Mouse (Mus musculus) neural tube, embryonic 15.5 days (tissue): ENCODE measurements around the gene Sestd1. TPM values are rescaled to one million over a fixed set of nuclear protein-coding genes. Genes with fewer than 3 reads are reported as not detected.

Source experiments
- ATAC-seq: fragments of 200-750 bp; cut with Nextera tagmentation; 2 replicates; pipeline ENCODE4 v1.8.0; 2017; ENCODE audit warnings: mild to moderate bottlenecking, moderate TSS enrichment, moderate library complexity; ENCODE audit not compliant: low FRiP score
- H3K27ac ChIP-seq: fragments of 300-500 bp; sonication (generic); replicated peaks from 2 replicates; pipeline ENCODE4 v1.5.1; 2015; ENCODE audit warnings: mild to moderate bottlenecking, inconsistent platforms
- H3K27me3 ChIP-seq: fragments of 300-500 bp; sonication (generic); replicated peaks from 2 replicates; pipeline ENCODE4 v1.6.1; 2015; ENCODE audit warnings: inconsistent platforms
- H3K36me3 ChIP-seq: fragments of 300-500 bp; sonication (generic); 2 replicates; pipeline ENCODE4 v1.6.1; 2015; ENCODE audit warnings: inconsistent platforms
- H3K4me1 ChIP-seq: fragments of 300-500 bp; sonication (generic); 2 replicates; pipeline ENCODE4 v1.6.1; 2015; ENCODE audit warnings: inconsistent platforms
- H3K4me2 ChIP-seq: fragments of 300-500 bp; sonication (generic); 2 replicates; pipeline ENCODE4 v1.6.1; 2015; ENCODE audit warnings: inconsistent platforms, mild to moderate bottlenecking, moderate library complexity
- H3K4me3 ChIP-seq: fragments of 300-500 bp; sonication (generic); replicated peaks from 2 replicates; pipeline ENCODE4 v1.5.1; 2015; ENCODE audit warnings: mild to moderate bottlenecking, inconsistent platforms
- H3K9ac ChIP-seq: fragments of 300-500 bp; sonication (generic); replicated peaks from 2 replicates; pipeline ENCODE4 v1.6.1; 2015; ENCODE audit warnings: mild to moderate bottlenecking, inconsistent platforms
- H3K9me3 ChIP-seq: fragments of 300-500 bp; sonication (generic); replicated peaks from 2 replicates; pipeline ENCODE4 v1.6.1; 2016; ENCODE audit warnings: inconsistent platforms
- WGBS: fragments of 180-500 bp; shearing (Covaris S2); methylation state at CpG from one replicate; pipeline ENCODE4 v1.1.7; 2015; ENCODE audit warnings: mixed read lengths; 5-methylcytosine and 5-hydroxymethylcytosine counted together
- polyA plus RNA-seq: library from polyadenylated mRNA; unstranded; fragments of >200 nt; fragmentation: Nextera tagmentation; extraction: Ambion mirVana; gene quantifications from 2 replicates; pipeline ENCODE4 v1.2.1, GENCODE M21; 2015

Gene Sestd1
- polyA plus RNA-seq, 1 experiment from 2014 or later: 26.3 TPM

DNA sequence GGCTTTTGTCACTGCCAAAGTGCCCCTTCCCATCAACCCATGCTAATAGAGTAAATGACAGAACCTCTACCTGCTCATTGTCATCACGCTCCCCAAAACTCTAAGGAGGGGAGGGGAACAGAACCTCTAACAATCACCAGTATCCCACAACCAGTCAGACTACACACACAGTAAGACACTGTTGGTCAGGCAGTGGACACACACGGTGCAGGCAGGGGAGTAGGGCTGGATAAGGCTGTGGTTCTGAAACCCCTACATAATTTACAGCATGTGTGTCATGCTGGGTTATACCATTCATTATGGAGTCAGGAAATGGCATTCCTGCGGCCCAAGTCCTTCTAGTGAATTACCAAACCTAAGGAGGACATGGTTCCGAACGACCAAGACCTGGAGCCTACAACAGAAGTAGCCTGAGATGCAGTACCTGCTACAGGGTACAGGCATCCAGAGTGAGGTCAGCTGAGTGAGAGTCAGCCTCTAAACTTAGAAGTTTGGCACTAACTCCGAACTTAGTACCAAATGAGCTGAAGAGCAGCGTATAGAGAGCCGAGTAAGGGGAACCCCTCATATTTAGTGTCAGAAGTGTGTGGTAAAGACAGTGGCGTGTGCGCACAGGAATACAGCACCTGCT is 33.1 kb downstream of the Sestd1 start:
- no peaks in the 10 kb centered on the region for H3K9me3 ChIP-seq
- no peak overlapping the region for H3K4me2 ChIP-seq
- H3K9ac ChIP-seq: no peak overlapping the region
- WGBS: 81% methylated on average over 10 of the region's 10 CpGs
- no peaks in the 10 kb centered on the region for H3K27me3 ChIP-seq
- ATAC-seq: no peak
- H3K36me3 ChIP-seq: peaks cover 4% of the 10 kb centered on the region; the same call in 1 of the 2 replicates
- H3K4me1 ChIP-seq: peaks cover 25% of the 10 kb centered on the region
- H3K4me3 ChIP-seq: no peak overlapping the region
- no peak overlapping the region for H3K27ac ChIP-seq

- Histone ChIP-seq H3K4me1 (peaks cover 25% of the 10 kb centered on the region), H3K27ac (no peak overlapping the region), H3K9ac (no peak overlapping the region), H3K4me2 (no peak overlapping the region), H3K9me3 (no peaks in the 10 kb centered on the region), H3K27me3 (no peaks in the 10 kb centered on the region), H3K36me3 (peaks cover 9% of the 10 kb centered on the region), H3K4me3 (no peak overlapping the region)
- no peak for ATAC-seq
- WGBS: 39% methylated on average over 3 of the region's 3 CpGs
Measured at GRCm38 (mm10) chr2:77245806-77246205, 34.6 kb downstream of the Sestd1 start.

DNA sequence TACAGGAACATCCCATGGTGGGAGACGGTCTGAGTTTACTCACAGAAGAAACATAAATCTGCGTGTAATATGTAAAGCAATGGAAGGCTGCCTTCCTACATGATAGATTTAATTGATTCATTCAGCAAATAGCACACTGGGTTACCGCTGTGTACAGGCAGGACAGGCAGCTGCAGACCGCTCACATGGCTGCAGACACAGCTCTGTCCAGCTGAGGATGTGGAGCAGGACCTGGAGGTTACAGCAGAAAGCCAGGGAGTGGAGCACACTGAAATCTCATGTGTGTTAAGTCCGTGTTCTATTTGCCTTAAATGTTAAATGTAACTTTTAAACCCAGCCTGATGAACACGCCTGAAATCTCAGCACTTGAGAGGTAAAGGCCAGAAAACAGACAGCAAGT is 38.1 kb downstream of the Sestd1 start:
- no peak overlapping the region for H3K4me2 ChIP-seq
- peaks cover 22% of the 10 kb centered on the region for H3K36me3 ChIP-seq
- ATAC-seq: no peak
- no peak overlapping the region for H3K9ac ChIP-seq
- H3K9me3 ChIP-seq: no peaks in the 10 kb centered on the region
- WGBS: 81% methylated on average over 6 of the region's 6 CpGs
- H3K27me3 ChIP-seq: no peaks in the 10 kb centered on the region
- H3K4me1 ChIP-seq: peaks cover 11% of the 10 kb centered on the region
- H3K27ac ChIP-seq: no peak overlapping the region
- H3K4me3 ChIP-seq: no peak overlapping the region

DNA sequence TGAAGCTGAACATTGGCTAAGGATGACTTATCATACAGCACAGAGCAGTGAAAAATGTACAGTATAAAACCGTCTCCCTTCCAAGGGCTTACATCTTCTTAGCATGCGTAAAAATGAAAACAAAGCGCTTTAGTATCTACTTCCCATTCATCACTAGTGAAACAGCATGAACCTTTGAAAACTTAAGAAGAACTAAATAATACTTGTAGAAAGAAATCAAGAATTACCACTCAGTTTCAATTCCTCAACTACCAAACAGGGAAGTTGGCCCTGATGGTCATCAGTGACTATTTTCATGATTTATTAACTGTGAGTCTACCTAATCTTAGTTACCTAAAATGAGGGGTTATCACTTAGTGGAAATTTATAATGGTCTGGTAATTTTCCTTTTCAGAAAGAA is 41.8 kb downstream of the Sestd1 start:
- H3K4me2 ChIP-seq: no peak overlapping the region
- ATAC-seq: no peak
- H3K9me3 ChIP-seq: no peaks in the 10 kb centered on the region
- H3K9ac ChIP-seq: no peak overlapping the region
- H3K4me1 ChIP-seq: no peaks in the 10 kb centered on the region
- peaks cover 33% of the 10 kb centered on the region for H3K36me3 ChIP-seq
- H3K27me3 ChIP-seq: no peaks in the 10 kb centered on the region
- 96% methylated on average over 3 of the region's 3 CpGs for WGBS
- H3K4me3 ChIP-seq: no peak overlapping the region
- H3K27ac ChIP-seq: no peak overlapping the region

DNA sequence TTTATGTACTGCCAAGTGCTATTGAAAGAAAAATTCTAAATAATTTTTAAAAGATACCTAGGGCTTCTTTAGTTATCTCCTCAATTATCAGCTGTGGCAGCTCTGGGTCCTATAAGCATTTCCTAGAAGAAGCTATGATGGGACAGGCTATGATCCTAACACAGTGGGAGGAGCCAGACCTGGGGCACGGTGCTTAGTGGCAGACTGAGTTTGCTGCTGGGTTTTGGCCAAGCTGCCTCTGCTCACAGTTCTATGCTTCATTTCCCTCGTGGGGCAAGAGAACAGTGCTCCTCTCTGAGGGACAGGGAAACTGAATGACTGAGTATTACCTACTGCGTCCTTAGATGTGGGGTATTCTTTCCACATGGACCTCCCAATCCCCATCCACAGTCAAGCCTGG is 42.3 kb downstream of the Sestd1 start:
- no peak overlapping the region for H3K4me3 ChIP-seq
- H3K4me2 ChIP-seq: no peak overlapping the region
- H3K27ac ChIP-seq: no peak overlapping the region
- no peaks in the 10 kb centered on the region for H3K4me1 ChIP-seq
- peaks cover 36% of the 10 kb centered on the region for H3K36me3 ChIP-seq
- 61% methylated on average over 3 of the region's 3 CpGs for WGBS
- H3K9me3 ChIP-seq: no peaks in the 10 kb centered on the region
- no peak overlapping the region for H3K9ac ChIP-seq
- H3K27me3 ChIP-seq: no peaks in the 10 kb centered on the region
- ATAC-seq: no peak

- Histone ChIP-seq H3K9me3 (no peaks in the 10 kb centered on the region), H3K4me3 (no peak overlapping the region), H3K9ac (no peak overlapping the region), H3K36me3 (peaks cover 48% of the 10 kb centered on the region), H3K4me2 (no peak overlapping the region), H3K27ac (no peak overlapping the region), H3K4me1 (no peaks in the 10 kb centered on the region), H3K27me3 (no peaks in the 10 kb centered on the region)
- 82% methylated on average over 4 of the region's 4 CpGs for WGBS
- ATAC-seq: no peak
Measured at GRCm38 (mm10) chr2:77236860-77237259, 43.5 kb downstream of the Sestd1 start.

DNA sequence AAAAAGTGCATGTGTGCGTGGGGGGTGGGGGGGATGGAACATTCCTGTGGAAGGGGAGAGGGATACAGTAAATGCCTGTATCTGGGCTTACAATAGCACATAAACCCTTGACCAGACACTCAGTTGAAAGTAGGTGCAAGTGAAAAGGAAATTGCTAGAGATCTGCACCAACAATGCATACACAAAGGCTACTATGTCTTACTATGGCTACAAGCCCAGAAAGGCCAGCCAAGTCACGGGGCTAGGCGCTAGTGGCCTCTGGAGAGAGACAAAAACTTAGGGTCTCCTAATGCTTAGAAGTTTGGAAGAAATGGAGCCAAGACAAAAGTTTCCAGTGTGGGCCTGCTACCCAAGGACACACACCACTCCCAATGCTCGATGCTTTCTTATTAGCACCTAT is 44.5 kb downstream of the Sestd1 start:
- Histone ChIP-seq H3K27me3 (no peaks in the 10 kb centered on the region), H3K4me1 (no peaks in the 10 kb centered on the region), H3K4me2 (no peak overlapping the region), H3K36me3 (peaks cover 51% of the 10 kb centered on the region), H3K4me3 (no peak overlapping the region), H3K9me3 (no peaks in the 10 kb centered on the region), H3K9ac (no peak overlapping the region), H3K27ac (no peak overlapping the region)
- no peak for ATAC-seq
- WGBS: 75% methylated on average over 4 of the region's 4 CpGs

DNA sequence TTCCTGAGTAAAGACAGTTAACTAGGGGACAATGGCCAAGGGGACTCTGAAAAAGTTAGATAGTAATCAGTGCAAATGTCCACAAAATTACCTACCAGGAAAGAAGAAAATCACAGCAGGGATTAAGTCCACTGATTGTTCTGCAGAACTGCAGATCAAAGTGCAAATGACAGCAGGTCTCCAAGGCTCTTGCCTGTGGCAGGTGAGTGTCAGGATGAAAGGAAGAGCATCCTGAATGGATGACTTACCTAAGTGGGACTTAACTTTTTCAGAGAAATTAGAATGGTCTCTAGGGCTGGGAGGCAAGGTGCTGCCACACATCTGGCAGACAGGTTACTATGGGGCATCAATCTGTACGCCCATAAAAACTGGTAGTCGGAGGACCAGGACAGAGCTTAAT is 47.8 kb downstream of the Sestd1 start:
- Histone ChIP-seq H3K27me3 (no peaks in the 10 kb centered on the region), H3K27ac (no peak overlapping the region), H3K4me3 (no peak overlapping the region), H3K36me3 (peaks cover 45% of the 10 kb centered on the region), H3K9me3 (no peaks in the 10 kb centered on the region), H3K9ac (no peak overlapping the region), H3K4me2 (no peak overlapping the region), H3K4me1 (no peaks in the 10 kb centered on the region)
- 92% methylated on average over 2 of the region's 2 CpGs for WGBS
- no peak for ATAC-seq

DNA sequence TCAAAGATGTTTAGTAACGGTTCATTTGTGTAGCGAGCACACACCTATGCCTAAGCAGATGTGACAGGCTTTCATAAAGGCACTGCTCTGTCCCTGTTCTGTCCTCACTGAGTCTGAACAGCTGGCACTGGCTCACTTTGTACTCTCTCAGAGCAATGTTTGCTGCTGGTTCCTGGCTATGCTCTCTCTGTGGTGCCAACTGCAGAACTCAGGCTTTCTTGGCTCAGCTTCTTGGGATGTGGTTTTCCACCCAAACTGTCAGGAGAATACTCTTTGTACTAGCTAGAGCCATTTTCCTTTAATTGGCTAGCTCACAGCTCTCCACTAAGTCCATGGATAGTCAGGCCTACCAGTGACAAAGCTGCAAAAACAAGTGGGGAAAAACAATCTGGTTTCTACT is 59.4 kb downstream of the Sestd1 start:
- Histone ChIP-seq H3K4me2 (no peak overlapping the region), H3K27me3 (no peaks in the 10 kb centered on the region), H3K36me3 (peaks cover 5% of the 10 kb centered on the region; the same call in 1 of the 2 replicates), H3K4me1 (no peaks in the 10 kb centered on the region), H3K9me3 (no peaks in the 10 kb centered on the region), H3K9ac (no peak overlapping the region), H3K27ac (no peak overlapping the region; the same call in 1 of the 2 replicates), H3K4me3 (no peak overlapping the region)
- ATAC-seq: no peak
- WGBS: 80% methylated on average over 2 of the region's 2 CpGs

DNA sequence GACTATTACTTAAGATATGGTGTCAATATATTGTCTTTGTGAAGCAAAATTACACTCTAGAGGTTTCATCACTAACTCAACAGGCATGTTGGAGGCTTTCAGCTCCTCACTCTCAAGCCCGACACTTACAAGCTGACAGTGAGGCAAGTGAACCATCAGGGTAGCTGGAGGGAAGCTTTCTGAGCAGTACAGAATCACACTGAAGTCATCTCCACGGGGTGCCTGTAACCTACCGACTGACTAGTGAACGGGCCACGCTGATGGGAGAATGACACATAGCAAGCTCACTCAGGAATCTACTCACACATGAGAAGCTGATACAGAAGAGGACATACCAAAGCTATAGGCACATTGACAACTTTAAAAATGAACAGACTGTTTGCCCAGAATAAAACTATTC is 67.5 kb downstream of the Sestd1 start:
- Histone ChIP-seq H3K9me3 (no peaks in the 10 kb centered on the region), H3K4me3 (no peak overlapping the region), H3K4me2 (no peak overlapping the region), H3K9ac (no peak overlapping the region), H3K36me3 (peaks cover 20% of the 10 kb centered on the region), H3K4me1 (no peaks in the 10 kb centered on the region), H3K27ac (no peak overlapping the region), H3K27me3 (no peaks in the 10 kb centered on the region)
- 75% methylated on average over 5 of the region's 5 CpGs for WGBS
- ATAC-seq: no peak

GRCm38 (mm10) chr2:77206951-77207350 is 73.4 kb downstream of the Sestd1 start:
- no peaks in the 10 kb centered on the region for H3K4me1 ChIP-seq

DNA sequence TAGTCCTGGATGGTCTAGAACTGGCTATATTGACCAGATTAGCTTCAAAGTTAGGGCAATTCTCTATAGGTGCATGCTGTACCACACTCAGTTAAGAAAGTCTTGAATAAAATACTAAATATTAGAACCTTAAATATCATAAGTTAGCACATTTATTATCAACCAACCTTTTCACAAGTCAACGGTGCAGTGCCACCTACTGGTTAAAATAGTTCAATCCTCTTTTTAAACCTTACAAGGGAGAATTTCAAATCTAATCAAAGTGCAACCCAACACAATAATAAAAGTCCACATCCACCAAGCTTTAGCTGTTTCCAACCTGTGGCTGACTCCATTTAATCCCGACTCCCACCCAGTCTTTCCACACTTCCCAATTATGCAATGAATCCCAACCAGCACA is 76.5 kb downstream of the Sestd1 start:
- Histone ChIP-seq H3K36me3 (peaks cover 14% of the 10 kb centered on the region; the same call in 1 of the 2 replicates), H3K27ac (no peak overlapping the region), H3K4me3 (no peak overlapping the region), H3K27me3 (no peaks in the 10 kb centered on the region), H3K9ac (no peak overlapping the region), H3K4me1 (no peaks in the 10 kb centered on the region), H3K9me3 (no peaks in the 10 kb centered on the region), H3K4me2 (no peak overlapping the region)
- WGBS: 65% methylated on average over 2 of the region's 2 CpGs
- ATAC-seq: no peak

More at GRCm38 (mm10) chr2:77206951-77207350, 73.4 kb downstream of the Sestd1 start:
- Histone ChIP-seq H3K4me2 (no peak overlapping the region), H3K36me3 (peaks cover 23% of the 10 kb centered on the region; the same call in 1 of the 2 replicates), H3K27me3 (no peaks in the 10 kb centered on the region), H3K9ac (no peak overlapping the region), H3K27ac (no peak overlapping the region), H3K4me3 (no peak overlapping the region), H3K9me3 (no peaks in the 10 kb centered on the region)
- no peak for ATAC-seq
- WGBS: 95% methylated on average over 3 of the region's 3 CpGs
